Mouse (Mus musculus) right cerebral cortex, postnatal 10 days (tissue): ENCODE results near the gene 2810459M11Rik.

ENCODE experiments used
- DNase-seq, 2 experiments: peaks; one replicate each; pipeline ENCODE4 v3.0.0; 2021; ENCODE audit warnings: low spot score in 2 of 2

Gene 2810459M11Rik

GRCm38 (mm10) chr1:86053198-86053921 is 7.7 kb downstream of the 2810459M11Rik start:
- DNase-seq: peak; percentile 91

GRCm38 (mm10) chr1:86054943-86055342 is 9.3 kb downstream of the 2810459M11Rik start:
- peak in 1 of 2 experiments; percentile 45 for DNase-seq

GRCm38 (mm10) chr1:86056284-86056683 is 10.6 kb downstream of the 2810459M11Rik start:
- no peak for DNase-seq

GRCm38 (mm10) chr1:86058856-86059769 is 13.4 kb downstream of the 2810459M11Rik start:
- peak; percentile 93 to 95 for DNase-seq

- DNase-seq: no peak
Observed at GRCm38 (mm10) chr1:86062523-86062922, 16.9 kb downstream of the 2810459M11Rik start.

GRCm38 (mm10) chr1:86064271-86064991 is 18.8 kb downstream of the 2810459M11Rik start, which contains the start of gene Psmd1:
Psmd1 (plus strand) TSS chr1:86064387.
- peak; percentile 92 to 93 for DNase-seq

GRCm38 (mm10) chr1:86076565-86076964 is 30.9 kb downstream of the 2810459M11Rik start:
- no peak for DNase-seq

- no peak for DNase-seq
Observed at GRCm38 (mm10) chr1:86094413-86094812, 48.8 kb downstream of the 2810459M11Rik start.

- DNase-seq: no peak
Observed at GRCm38 (mm10) chr1:86105054-86105453, 59.4 kb downstream of the 2810459M11Rik start.
